Mouse (Mus musculus): ENCODE results near the gene Cbs.

DNA sequence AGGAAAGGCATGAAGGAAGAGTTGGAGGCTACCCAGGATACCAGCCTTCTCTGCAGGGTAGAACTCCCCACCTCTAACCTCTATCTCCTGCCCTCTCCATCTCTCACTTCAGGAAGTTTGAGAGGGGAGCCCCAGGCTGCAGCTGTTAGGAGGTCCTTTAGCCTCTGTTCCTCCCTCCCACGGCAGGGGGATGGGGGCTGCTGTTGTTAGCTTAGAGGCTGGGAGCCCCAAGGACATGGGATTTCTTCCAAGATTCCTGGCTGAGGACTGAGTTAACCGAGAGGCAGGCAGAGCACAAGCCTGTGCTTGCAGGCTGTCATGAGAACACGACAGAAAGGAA is 49.2 kb upstream of the Cbs start:
- TF ChIP-seq CTCF (IDR thresholded peaks at IDR 0.05; ENCODE audit: extremely low read depth, insufficient read depth, low read length) (no peak), POLR2A (IDR thresholded peaks at IDR 0.05; ENCODE audit: extremely low read depth, insufficient read depth, low read length) (no peak)
